Mouse (Mus musculus): ENCODE data around the gene Spo11. TPM values are rescaled to one million over a fixed set of nuclear protein-coding genes. Genes with fewer than 3 reads are reported as not detected.

Gene Spo11
- total RNA-seq, 2 experiments from 2014 or later = not detected

- no peak for DNase-seq
Measured at GRCm38 (mm10) chr2:173010220-173010717, 32.8 kb downstream of the Spo11 start.

GRCm38 (mm10) chr2:173011440-173011839 is 33.9 kb downstream of the Spo11 start:
- no peak for DNase-seq

GRCm38 (mm10) chr2:173014741-173015287 is 37.3 kb downstream of the Spo11 start:
- DNase-seq = no peak

- DNase-seq = no peak
Measured at GRCm38 (mm10) chr2:173017940-173018339, 40.4 kb downstream of the Spo11 start.

- peak; percentile 83 for DNase-seq
Measured at GRCm38 (mm10) chr2:173018618-173019017, 41.1 kb downstream of the Spo11 start.

GRCm38 (mm10) chr2:173019322-173019721 is 41.8 kb downstream of the Spo11 start:
- DNase-seq = no peak

GRCm38 (mm10) chr2:173019790-173020189 is 42.3 kb downstream of the Spo11 start:
- DNase-seq = peak; percentile 95

- no peak for DNase-seq
Measured at GRCm38 (mm10) chr2:173020430-173020829, 42.9 kb downstream of the Spo11 start, which contains the start of gene Rbm38. Rbm38 (plus strand) TSS chr2:173020498.

GRCm38 (mm10) chr2:173021633-173022055 is 44.1 kb downstream of the Spo11 start:
- DNase-seq = peak; percentile 96

GRCm38 (mm10) chr2:173022056-173022681 is 44.7 kb downstream of the Spo11 start:
- peak; percentile 70 for DNase-seq

- no peak for DNase-seq
Measured at GRCm38 (mm10) chr2:173022813-173023212, 45.3 kb downstream of the Spo11 start.

GRCm38 (mm10) chr2:173023371-173023851 is 45.9 kb downstream of the Spo11 start:
- no peak for DNase-seq

- DNase-seq = no peak
Measured at GRCm38 (mm10) chr2:173023966-173024365, 46.5 kb downstream of the Spo11 start.

- no peak for DNase-seq
Measured at GRCm38 (mm10) chr2:173024392-173024791, 46.9 kb downstream of the Spo11 start.

GRCm38 (mm10) chr2:173024938-173025337 is 47.4 kb downstream of the Spo11 start:
- no peak for DNase-seq

- no peak for DNase-seq
Measured at GRCm38 (mm10) chr2:173026286-173026685, 48.8 kb downstream of the Spo11 start.

- DNase-seq = no peak
Measured at GRCm38 (mm10) chr2:173026688-173027131, 49.2 kb downstream of the Spo11 start.

GRCm38 (mm10) chr2:173027169-173027823 is 49.8 kb downstream of the Spo11 start:
- peak; percentile 57 for DNase-seq

GRCm38 (mm10) chr2:173027824-173028495 is 50.5 kb downstream of the Spo11 start:
- peak; percentile 57 for DNase-seq

- DNase-seq = no peak
Measured at GRCm38 (mm10) chr2:173028508-173029031, 51.1 kb downstream of the Spo11 start.

GRCm38 (mm10) chr2:173030591-173031338 is 53.3 kb downstream of the Spo11 start:
- no peak for DNase-seq

All from adrenal gland, postnatal 10 days (tissue).